Mouse (Mus musculus): Measurements from ENCODE around the gene Tram2. TPM values are rescaled to one million over a fixed set of nuclear protein-coding genes. Genes with fewer than 3 reads are reported as not detected.

The Tram2 gene
- total RNA-seq, 1 experiment from 2014 or later, result 2.1 TPM

DNA sequence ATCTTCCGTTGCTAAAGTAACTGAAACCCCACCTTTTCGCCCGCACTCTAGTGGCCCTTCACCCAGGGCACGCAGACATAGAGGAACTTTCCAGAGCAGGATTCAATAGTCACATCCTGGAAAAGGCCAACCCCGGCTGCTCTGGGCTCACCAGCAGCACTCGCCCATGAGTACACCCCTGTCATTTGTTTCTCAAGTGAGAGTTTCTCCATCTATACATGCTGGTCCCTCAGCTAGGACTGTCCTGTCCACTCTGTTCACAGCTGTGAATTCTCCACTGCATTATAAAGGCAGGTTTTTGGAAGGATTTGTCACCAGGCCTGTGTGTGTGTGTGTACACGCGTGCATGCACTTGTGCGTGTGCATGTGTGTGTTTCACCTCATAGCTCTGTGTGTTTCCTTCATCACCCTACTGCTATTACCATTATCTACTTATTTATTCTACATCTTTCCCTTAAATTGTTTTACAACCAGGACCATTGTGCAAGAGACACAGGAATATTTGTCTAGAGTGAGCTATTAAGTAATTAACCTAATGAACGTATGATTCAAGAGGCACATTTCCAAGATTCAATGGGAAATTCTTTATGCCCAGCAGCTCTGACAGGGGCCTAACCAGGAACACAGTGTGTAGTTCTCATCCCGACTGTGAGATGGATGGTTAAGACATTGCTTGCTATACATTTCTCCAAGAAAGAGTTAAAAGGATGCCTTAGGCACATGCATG, 45.8 kb downstream of the Tram2 start:
- ATAC-seq (replicated peaks; ENCODE audit: insufficient number of reproducible peaks, low FRiP score, low TSS enrichment, poor library complexity, severe bottlenecking), result no peak

GRCm38 (mm10) chr1:21031650-21032049, 47.4 kb downstream of the Tram2 start:
- no peak for ATAC-seq (replicated peaks; ENCODE audit: insufficient number of reproducible peaks, low FRiP score, low TSS enrichment, poor library complexity, severe bottlenecking)

DNA sequence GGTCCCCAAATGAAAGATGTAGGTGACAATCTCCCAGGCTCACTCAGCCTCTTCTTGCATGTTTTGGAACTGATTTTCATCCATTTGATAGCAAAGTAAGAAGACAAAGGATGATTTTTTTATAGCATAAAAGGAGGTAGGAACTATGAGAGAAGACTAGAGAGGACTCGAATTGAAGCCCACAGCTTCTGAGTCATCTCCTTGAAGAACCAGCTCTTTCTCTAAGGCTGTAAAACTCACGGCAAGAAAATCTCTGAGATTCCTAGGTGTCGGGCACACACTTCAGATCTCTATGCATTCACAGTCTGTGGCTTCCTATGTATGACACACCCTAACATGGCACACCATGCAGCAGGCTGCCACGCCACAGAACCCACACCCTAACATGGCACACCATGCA, 50.0 kb downstream of the Tram2 start:
- no peak for ATAC-seq (replicated peaks; ENCODE audit: insufficient number of reproducible peaks, low FRiP score, low TSS enrichment, poor library complexity, severe bottlenecking)

GRCm38 (mm10) chr1:21026534-21026933, 52.5 kb downstream of the Tram2 start:
- no peak for ATAC-seq (replicated peaks; ENCODE audit: insufficient number of reproducible peaks, low FRiP score, low TSS enrichment, poor library complexity, severe bottlenecking)

GRCm38 (mm10) chr1:21025203-21025602, 53.8 kb downstream of the Tram2 start:
- no peak for ATAC-seq (replicated peaks; ENCODE audit: insufficient number of reproducible peaks, low FRiP score, low TSS enrichment, poor library complexity, severe bottlenecking)

GRCm38 (mm10) chr1:21023101-21023500, 55.9 kb downstream of the Tram2 start:
- ATAC-seq (replicated peaks; ENCODE audit: insufficient number of reproducible peaks, low FRiP score, low TSS enrichment, poor library complexity, severe bottlenecking), result no peak

GRCm38 (mm10) chr1:21014463-21014862, 64.6 kb downstream of the Tram2 start:
- peak; percentile 27; the same call in 1 of the 2 replicates for ATAC-seq (replicated peaks; ENCODE audit: insufficient number of reproducible peaks, low FRiP score, low TSS enrichment, poor library complexity, severe bottlenecking)

GRCm38 (mm10) chr1:21010282-21010800, 68.7 kb downstream of the Tram2 start:
- ATAC-seq (replicated peaks; ENCODE audit: insufficient number of reproducible peaks, low FRiP score, low TSS enrichment, poor library complexity, severe bottlenecking), result no peak

- ATAC-seq (replicated peaks; ENCODE audit: insufficient number of reproducible peaks, low FRiP score, low TSS enrichment, poor library complexity, severe bottlenecking), result no peak
Observed at GRCm38 (mm10) chr1:21008891-21009290, 70.1 kb downstream of the Tram2 start.

DNA sequence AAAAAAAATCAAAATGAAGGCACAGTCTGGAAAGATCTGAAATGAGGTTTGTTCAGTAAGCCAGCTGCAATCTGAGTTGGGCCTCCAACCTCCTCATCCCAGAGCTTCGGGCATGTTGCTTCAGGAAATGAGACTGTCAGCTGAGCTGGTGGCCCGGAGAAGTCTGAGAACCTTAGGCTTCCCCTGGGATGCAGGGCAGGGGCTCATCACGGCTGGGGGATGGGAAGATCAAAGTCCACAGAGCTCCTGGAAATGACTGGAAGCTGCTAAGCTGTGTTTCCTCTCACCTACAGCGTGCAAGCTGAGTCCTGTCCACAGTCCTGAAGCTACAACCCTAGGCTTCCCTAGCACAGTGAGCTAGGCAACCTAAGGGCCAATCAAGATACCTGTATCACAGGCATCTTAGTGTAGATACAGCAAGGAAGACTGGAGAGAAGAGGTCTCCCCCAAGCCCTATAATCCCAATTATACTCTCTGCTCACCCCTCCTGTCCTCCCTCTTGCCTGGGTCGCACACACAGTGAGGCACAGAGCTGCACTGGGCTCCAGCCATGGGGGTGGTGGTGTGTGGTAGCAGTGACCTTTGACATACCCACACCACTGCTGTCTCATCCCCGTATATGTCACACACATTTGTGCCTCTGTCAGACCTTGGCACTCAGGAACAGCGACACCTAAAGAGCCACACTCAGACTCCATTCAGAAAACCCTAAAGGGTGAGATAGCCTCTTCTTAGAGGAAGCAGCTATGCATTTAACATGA, 70.9 kb downstream of the Tram2 start:
- ATAC-seq (replicated peaks; ENCODE audit: insufficient number of reproducible peaks, low FRiP score, low TSS enrichment, poor library complexity, severe bottlenecking), result no peak

DNA sequence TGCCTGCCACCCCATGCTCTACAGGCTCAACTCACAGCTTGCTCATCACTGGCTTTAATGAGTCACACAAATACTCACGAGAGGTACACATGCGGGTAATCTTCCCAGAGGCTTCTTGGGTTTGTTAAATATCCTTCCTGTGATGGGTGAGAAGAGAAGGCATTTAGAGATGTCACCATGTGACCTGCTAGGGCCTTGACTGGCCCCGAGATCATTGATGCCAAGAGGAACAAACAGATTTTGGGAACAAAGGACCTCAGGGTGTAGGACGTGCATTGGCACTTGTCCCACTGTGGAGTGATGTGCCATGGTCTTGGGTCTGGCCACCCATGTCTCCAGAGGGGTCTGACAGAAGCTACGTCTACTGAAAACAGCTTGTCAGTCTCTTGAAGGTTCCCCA, 72.3 kb downstream of the Tram2 start:
- no peak for ATAC-seq (replicated peaks; ENCODE audit: insufficient number of reproducible peaks, low FRiP score, low TSS enrichment, poor library complexity, severe bottlenecking)

- no peak for ATAC-seq (replicated peaks; ENCODE audit: insufficient number of reproducible peaks, low FRiP score, low TSS enrichment, poor library complexity, severe bottlenecking)
Observed at GRCm38 (mm10) chr1:21004596-21004995, 74.4 kb downstream of the Tram2 start.

GRCm38 (mm10) chr1:21002246-21003142, 76.5 kb downstream of the Tram2 start:
- no peak for ATAC-seq (replicated peaks; ENCODE audit: insufficient number of reproducible peaks, low FRiP score, low TSS enrichment, poor library complexity, severe bottlenecking)

DNA sequence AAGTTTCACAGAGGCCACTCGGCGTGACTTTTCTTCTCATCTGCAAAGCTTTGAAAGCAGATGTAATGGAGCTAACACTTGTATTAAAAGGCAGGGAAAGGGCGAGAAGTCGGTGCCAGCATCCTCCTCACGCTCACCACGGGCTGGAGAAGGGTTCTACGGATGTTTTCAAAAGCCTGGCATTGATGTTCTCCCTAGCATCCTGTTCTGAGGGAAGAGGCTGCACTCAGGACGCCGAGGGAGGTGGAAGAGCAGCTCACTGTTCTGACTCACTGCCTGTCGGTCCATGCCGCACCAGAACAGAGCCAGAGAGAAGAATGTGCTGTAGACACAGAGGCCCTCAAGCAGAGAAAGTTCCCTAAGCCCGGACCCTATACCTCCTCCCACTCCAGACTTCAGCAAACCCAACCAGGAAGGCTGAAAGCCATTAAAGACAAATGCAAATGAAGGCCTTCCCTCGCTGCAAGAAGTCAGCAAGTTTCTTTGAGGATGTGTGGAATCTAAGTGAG, 81.1 kb downstream of the Tram2 start:
- no peak for ATAC-seq (replicated peaks; ENCODE audit: insufficient number of reproducible peaks, low FRiP score, low TSS enrichment, poor library complexity, severe bottlenecking)

GRCm38 (mm10) chr1:20997328-20997689, 81.7 kb downstream of the Tram2 start:
- ATAC-seq (replicated peaks; ENCODE audit: insufficient number of reproducible peaks, low FRiP score, low TSS enrichment, poor library complexity, severe bottlenecking), result no peak

- ATAC-seq (replicated peaks; ENCODE audit: insufficient number of reproducible peaks, low FRiP score, low TSS enrichment, poor library complexity, severe bottlenecking), result no peak
Observed at GRCm38 (mm10) chr1:20996603-20997327, 82.3 kb downstream of the Tram2 start.

DNA sequence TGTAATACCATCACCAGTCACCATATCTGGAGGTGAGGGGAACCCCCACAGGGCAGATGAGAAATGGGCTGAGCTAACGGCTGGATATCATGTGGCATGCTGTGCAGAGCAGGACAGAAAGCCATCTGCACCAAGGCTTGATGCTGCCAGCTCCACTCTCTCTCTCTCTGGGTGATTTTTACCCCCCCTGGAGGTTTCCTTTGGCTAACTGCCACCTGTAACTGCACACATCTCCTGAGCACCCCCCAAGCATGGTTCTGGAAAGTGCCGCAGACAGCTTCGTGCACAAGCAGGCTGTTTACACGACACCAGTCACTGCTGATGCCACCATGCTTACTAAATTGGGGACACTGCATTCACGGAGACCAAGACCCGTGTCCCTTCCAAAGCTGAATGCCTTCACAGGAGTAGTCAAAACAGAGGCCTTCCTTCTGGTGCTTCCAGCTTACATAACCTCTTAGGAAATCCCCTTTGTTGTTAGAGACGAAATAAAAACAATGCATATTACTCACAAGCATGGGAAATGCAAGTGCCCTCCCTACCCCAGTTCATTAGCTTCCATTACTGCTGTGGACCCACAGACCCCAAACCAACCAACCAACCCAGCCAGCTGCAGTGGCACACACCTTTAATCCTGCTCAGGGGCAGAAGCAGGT, 83.6 kb downstream of the Tram2 start:
- ATAC-seq (replicated peaks; ENCODE audit: insufficient number of reproducible peaks, low FRiP score, low TSS enrichment, poor library complexity, severe bottlenecking), result no peak

- no peak for ATAC-seq (replicated peaks; ENCODE audit: insufficient number of reproducible peaks, low FRiP score, low TSS enrichment, poor library complexity, severe bottlenecking)
Observed at GRCm38 (mm10) chr1:20994338-20994737, 84.7 kb downstream of the Tram2 start.

Measured in monocyte, adult 5-6 weeks (primary cell).